In the genomic region with DNA sequence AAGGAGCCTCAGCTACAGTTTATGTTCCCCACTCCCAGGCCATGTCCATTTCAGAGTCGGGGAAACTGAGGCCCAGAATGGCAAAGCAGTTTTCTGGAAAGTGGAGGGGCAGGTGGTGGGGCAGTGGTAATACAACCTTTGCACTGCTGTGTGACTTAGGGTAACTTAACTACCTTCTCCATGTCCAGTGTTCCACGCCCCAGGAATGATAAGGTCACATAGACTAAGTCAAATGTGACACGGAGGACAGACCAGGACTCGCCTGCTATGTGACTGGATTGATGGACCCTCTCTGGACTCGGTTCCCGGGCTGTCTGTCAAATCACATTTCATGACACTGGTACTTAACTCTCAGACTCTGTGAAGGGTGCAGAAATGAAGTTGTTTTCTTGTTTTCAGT, we compare ENCODE assay signal across 9 mouse cellular contexts. TPM values are rescaled to one million over a fixed set of nuclear protein-coding genes. Genes with fewer than 3 reads are reported as not detected.
DNase-seq lines count a peak whose midpoint lies in the region; ATAC-seq and TF ChIP-seq lines count a peak whose summit lies in the region.
"Had no signal": no experiment of that assay in that cellular context is flagged by ENCODE, and none has a peak within 500 bp of the region (broad histone marks: within the 10 kb centered on the region; RNA-seq: fewer than 3 reads in every experiment).

No protein-coding gene starts in this region.

- intact Hi-C loops in heart, postnatal 25 days (cut with DNase I) = no loop called here

- DNase-seq in heart, postnatal 25 days (ENCODE audit: low spot score) = no peak
- DNase-seq in A20 (ENCODE audit: low read depth, low spot score) = peak; percentile 21
- DNase-seq in liver, embryonic 14.5 days (ENCODE audit: low read depth in 3 of 3, low spot score in 3 of 3) = no peak
- no peak for DNase-seq in urinary bladder, adult 18-20 months (ENCODE audit: low spot score in 2 of 2)
- no peak for DNase-seq in kidney, adult 9 months

- no peak overlapping the region for H3K27ac ChIP-seq in heart, embryonic 12.5 days (ENCODE audit: poor library complexity, severe bottlenecking)
- H3K27ac ChIP-seq in forebrain, embryonic 12.5 days = no peak overlapping the region
- no peak overlapping the region for H3K27ac ChIP-seq in liver, embryonic 14.5 days

- H3K4me2 ChIP-seq in heart, embryonic 12.5 days = peak overlapping the region; percentile 73
- H3K4me2 ChIP-seq in forebrain, embryonic 12.5 days = peak overlapping the region; percentile 48; the same call in 1 of the 2 replicates
- peak overlapping the region; percentile 81 for H3K4me2 ChIP-seq in liver, embryonic 14.5 days (ENCODE audit: low read depth)

- no peaks in the 10 kb centered on the region for H3K27me3 ChIP-seq in heart, embryonic 12.5 days (replicated peaks)
- H3K27me3 ChIP-seq in forebrain, embryonic 12.5 days = no peaks in the 10 kb centered on the region
- no peaks in the 10 kb centered on the region for H3K27me3 ChIP-seq in liver, embryonic 14.5 days (ENCODE audit: control insufficient read depth, insufficient read depth, low read length)

- no peak for TF ChIP-seq EP300 in liver, embryonic 14.5 days (IDR thresholded peaks at IDR 0.05; ENCODE audit: low read depth)

- WGBS in heart, embryonic 12.5 days = 67% methylated on average over 6 of the region's 6 CpGs
- 89% methylated on average over 6 of the region's 6 CpGs for WGBS in forebrain, embryonic 12.5 days
- WGBS in liver, embryonic 14.5 days (ENCODE audit: insufficient replicate concordance) = 47% methylated on average over 6 of the region's 6 CpGs

- no peak overlapping the region for H3K9ac ChIP-seq in heart, embryonic 12.5 days
- H3K9ac ChIP-seq in forebrain, embryonic 12.5 days = no peak overlapping the region
- peak overlapping the region; percentile 78 for H3K9ac ChIP-seq in liver, embryonic 14.5 days (replicated peaks)

- no peak for ATAC-seq in heart, embryonic 12.5 days (ENCODE audit: insufficient number of reproducible peaks, low FRiP score)
- no peak for ATAC-seq in forebrain, embryonic 12.5 days (ENCODE audit: low FRiP score)
- no peak for ATAC-seq in liver, embryonic 14.5 days (ENCODE audit: insufficient read depth)
- ATAC-seq in frontal cortex, adult (ENCODE audit: low TSS enrichment) = no peak

- H3K4me1 ChIP-seq in heart, embryonic 12.5 days (replicated peaks) = no peaks in the 10 kb centered on the region; the same call in 1 of the 2 replicates
- H3K4me1 ChIP-seq in forebrain, embryonic 12.5 days = peaks cover 13% of the 10 kb centered on the region
- peaks cover 0 to 5% of the 10 kb centered on the region in 2 experiments; a peak in 1 of 4 replicates for H3K4me1 ChIP-seq in liver, embryonic 14.5 days (replicated peaks; ENCODE audit: control insufficient read depth in 2 of 2, insufficient read depth in 2 of 2, low read length in 1 of 2)

- H3K4me3 ChIP-seq in heart, embryonic 12.5 days = peak overlapping the region; percentile 43
- peak overlapping the region; percentile 24; the same call in 1 of the 2 replicates for H3K4me3 ChIP-seq in forebrain, embryonic 12.5 days (replicated peaks)
- peak overlapping the region; percentile 77 to 99 for H3K4me3 ChIP-seq in liver, embryonic 14.5 days (ENCODE audit: insufficient read depth in 1 of 2, low read depth in 2 of 2, low read length in 2 of 2)

- TF ChIP-seq CTCF in liver, embryonic 14.5 days (IDR thresholded peaks at IDR 0.05; ENCODE audit: low read depth) = no peak

- H3K36me3 ChIP-seq in heart, embryonic 12.5 days = no peaks in the 10 kb centered on the region
- no peaks in the 10 kb centered on the region for H3K36me3 ChIP-seq in forebrain, embryonic 12.5 days (replicated peaks)
- H3K36me3 ChIP-seq in liver, embryonic 14.5 days (replicated peaks; ENCODE audit: control insufficient read depth, insufficient read depth, low read depth) = no peaks in the 10 kb centered on the region

- no peaks in the 10 kb centered on the region for H3K9me3 ChIP-seq in heart, embryonic 12.5 days (replicated peaks)
- H3K9me3 ChIP-seq in forebrain, embryonic 12.5 days = no peaks in the 10 kb centered on the region
- H3K9me3 ChIP-seq in liver, embryonic 14.5 days (ENCODE audit: control insufficient read depth, low read length) = no peaks in the 10 kb centered on the region

RNA-seq across cellular contexts. Expression of gene Oas1c, which starts 0.7 kb away (rescaled TPM):
- 0.19 and 0.63 TPM in 2 replicates for polyA plus RNA-seq in heart, embryonic 12.5 days (2016; fragmentation: Nextera tagmentation; extraction: Ambion mirVana)
- under 1 TPM; 0.10 to 0.48 TPM for total RNA-seq in heart, postnatal 25 days (2021)
- 0.49 and 0.51 TPM in 2 replicates for polyA plus RNA-seq in forebrain, embryonic 12.5 days (2016; fragmentation: Nextera tagmentation; extraction: Ambion mirVana)
- 0.21 TPM in 2 replicates for polyA plus RNA-seq in liver, embryonic 14.5 days (2012; rRNA removed)
- polyA plus RNA-seq in liver, embryonic 14.5 days (2014; fragmentation: Nextera tagmentation; extraction: Ambion mirVana) = 0.08 and 0.27 TPM in 2 replicates

RNA-seq across cellular contexts. Expression of gene Oas1e, which starts 17.7 kb away (rescaled TPM):
- not detected in 2 replicates for polyA plus RNA-seq in heart, embryonic 12.5 days (2016; fragmentation: Nextera tagmentation; extraction: Ambion mirVana)
- not detected for total RNA-seq in heart, postnatal 25 days (2021)
- 0.10 TPM in 1 of 2 replicates, not detected in the other for polyA plus RNA-seq in forebrain, embryonic 12.5 days (2016; fragmentation: Nextera tagmentation; extraction: Ambion mirVana)
- polyA plus RNA-seq in liver, embryonic 14.5 days (2012; rRNA removed) = not detected in 2 replicates
- polyA plus RNA-seq in liver, embryonic 14.5 days (2014; fragmentation: Nextera tagmentation; extraction: Ambion mirVana) = not detected in 2 replicates
- total RNA-seq: monocyte, adult 5-6 weeks had no signal

RNA-seq across cellular contexts. Expression of gene Oas1f, which starts 34.1 kb away (rescaled TPM):
- polyA plus RNA-seq in heart, embryonic 12.5 days (2016; fragmentation: Nextera tagmentation; extraction: Ambion mirVana) = not detected in 2 replicates
- not detected for total RNA-seq in heart, postnatal 25 days (2021)
- not detected in 2 replicates for polyA plus RNA-seq in forebrain, embryonic 12.5 days (2016; fragmentation: Nextera tagmentation; extraction: Ambion mirVana)
- polyA plus RNA-seq in liver, embryonic 14.5 days (2012; rRNA removed) = not detected in 2 replicates
- not detected in 2 replicates for polyA plus RNA-seq in liver, embryonic 14.5 days (2014; fragmentation: Nextera tagmentation; extraction: Ambion mirVana)
- total RNA-seq: monocyte, adult 5-6 weeks had no signal

RNA-seq across cellular contexts. Expression of gene Oas3, which starts 35.6 kb away (rescaled TPM):
- 0.33 and 0.36 TPM in 2 replicates for polyA plus RNA-seq in heart, embryonic 12.5 days (2016; fragmentation: Nextera tagmentation; extraction: Ambion mirVana)
- total RNA-seq in heart, postnatal 25 days (2021) = under 1 TPM; 0.10 to 0.17 TPM
- polyA plus RNA-seq in forebrain, embryonic 12.5 days (2016; fragmentation: Nextera tagmentation; extraction: Ambion mirVana) = 0.09 and 0.12 TPM in 2 replicates
- polyA plus RNA-seq in liver, embryonic 14.5 days (2012; rRNA removed) = 0.18 and 0.31 TPM in 2 replicates
- 0.03 and 0.23 TPM in 2 replicates for polyA plus RNA-seq in liver, embryonic 14.5 days (2014; fragmentation: Nextera tagmentation; extraction: Ambion mirVana)

RNA-seq across cellular contexts. Expression of gene Oas1h, which starts 48.2 kb away (rescaled TPM):
- not detected in 2 replicates for polyA plus RNA-seq in heart, embryonic 12.5 days (2016; fragmentation: Nextera tagmentation; extraction: Ambion mirVana)
- not detected for total RNA-seq in heart, postnatal 25 days (2021)
- not detected in 2 replicates for polyA plus RNA-seq in forebrain, embryonic 12.5 days (2016; fragmentation: Nextera tagmentation; extraction: Ambion mirVana)
- not detected in 2 replicates for polyA plus RNA-seq in liver, embryonic 14.5 days (2012; rRNA removed)
- polyA plus RNA-seq in liver, embryonic 14.5 days (2014; fragmentation: Nextera tagmentation; extraction: Ambion mirVana) = not detected in 2 replicates
- total RNA-seq: monocyte, adult 5-6 weeks had no signal

Comparison
In these comparisons a context has a peak if more than half of its experiments do, and no peak if none do; other contexts are left out.
1. H3K4me3 ChIP-seq: peak in every context shown above with its lines; median percentile 88 in liver, embryonic 14.5 days; 43 in heart, embryonic 12.5 days; 24 in forebrain, embryonic 12.5 days.